Mouse (Mus musculus): Measurements from ENCODE around the gene Gde1. TPM values are rescaled to one million over a fixed set of nuclear protein-coding genes. Genes with fewer than 3 reads are reported as not detected.
A peak's percentile ranks its signal among the peaks of the same experiment; 100 is the strongest.

Gde1 gene
- polyA plus RNA-seq, 1 experiment from 2014 or later: 481 TPM

DNA sequence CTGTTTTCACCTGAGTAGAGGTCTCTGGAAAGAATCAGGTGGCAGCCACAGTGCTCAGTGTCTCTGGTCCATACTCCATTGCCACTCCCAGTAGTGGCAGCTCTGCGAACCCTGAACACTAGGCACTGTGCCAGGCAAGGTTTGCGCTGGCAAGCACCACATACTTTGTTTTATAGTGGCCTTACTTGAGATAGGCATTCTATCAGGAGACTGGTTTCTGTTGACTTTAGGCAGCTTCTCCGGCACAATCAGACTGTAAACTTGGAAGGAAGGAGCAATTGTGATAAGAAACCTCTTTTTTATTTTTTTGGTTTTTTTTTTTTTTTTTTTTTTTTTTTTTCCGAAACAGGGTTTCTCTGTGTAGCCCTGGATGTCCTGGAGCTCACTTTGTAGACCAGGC is 2.4 kb upstream of the Gde1 start:
- peak; percentile 42 for DNase-seq (ENCODE audit: low spot score)

DNA sequence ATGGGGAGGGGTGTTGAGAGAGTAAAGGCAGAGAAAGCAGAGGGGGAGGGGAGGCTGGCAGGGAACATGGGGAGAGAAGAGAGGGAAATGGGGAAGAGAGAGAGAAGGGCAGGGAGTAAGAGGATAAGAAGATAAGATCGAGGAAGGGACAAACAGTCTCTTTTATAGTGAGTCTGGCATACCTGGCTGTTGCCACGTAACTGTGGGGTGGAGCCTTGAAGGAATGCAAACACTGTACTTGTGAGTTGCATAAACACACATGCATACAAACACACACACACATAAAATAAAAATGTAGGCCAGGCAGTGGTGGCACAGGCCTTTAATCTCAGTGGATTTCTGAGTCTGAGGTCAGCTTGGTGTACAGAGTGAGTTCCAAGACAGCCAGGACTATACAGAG is 1.6 kb upstream of the Gde1 start:
- H3K4me1 ChIP-seq (ENCODE audit: insufficient read depth, low read depth, low read length): peaks cover 12% of the 10 kb centered on the region; the same call in 1 of the 2 replicates
- peak overlapping the region; percentile 93 for H3K27ac ChIP-seq (ENCODE audit: low read length)
- peak; percentile 22 for ATAC-seq
- H3K4me3 ChIP-seq (ENCODE audit: low read depth, low read length): no peak overlapping the region
- peak; percentile 66 for DNase-seq (ENCODE audit: low spot score)
- H3K4me2 ChIP-seq (replicated peaks; ENCODE audit: low read depth, low read length): no peak overlapping the region
- H3K9me3 ChIP-seq (ENCODE audit: low read length): no peaks in the 10 kb centered on the region
- TF ChIP-seq CTCF (IDR thresholded peaks at IDR 0.05): no peak
- no peak for TF ChIP-seq EP300 (IDR thresholded peaks at IDR 0.05)
- H3K9ac ChIP-seq (replicated peaks; ENCODE audit: low read depth): no peak overlapping the region
- no peaks in the 10 kb centered on the region for H3K36me3 ChIP-seq (ENCODE audit: insufficient read depth, low read length)
- no peaks in the 10 kb centered on the region for H3K27me3 ChIP-seq (replicated peaks; ENCODE audit: insufficient read depth, low read length)
- 41% methylated on average over 2 of the region's 2 CpGs for WGBS

More for the DNA sequence above, 2.4 kb upstream of the Gde1 start:
- Histone ChIP-seq H3K4me3 (ENCODE audit: low read depth, low read length) (no peak overlapping the region), H3K4me2 (replicated peaks; ENCODE audit: low read depth, low read length) (no peak overlapping the region), H3K36me3 (ENCODE audit: insufficient read depth, low read length) (no peaks in the 10 kb centered on the region), H3K27me3 (replicated peaks; ENCODE audit: insufficient read depth, low read length) (no peaks in the 10 kb centered on the region), H3K27ac (ENCODE audit: low read length) (peak overlapping the region; percentile 64; the same call in 1 of the 2 replicates), H3K9ac (replicated peaks; ENCODE audit: low read depth) (no peak overlapping the region), H3K9me3 (ENCODE audit: low read length) (no peaks in the 10 kb centered on the region), H3K4me1 (ENCODE audit: insufficient read depth, low read depth, low read length) (peaks cover 9% of the 10 kb centered on the region; the same call in 1 of the 2 replicates)
- no peak for ATAC-seq
- 49% methylated on average over 3 of the region's 4 CpGs for WGBS
- TF ChIP-seq EP300 (IDR thresholded peaks at IDR 0.05) (no peak), CTCF (IDR thresholded peaks at IDR 0.05) (no peak)

DNA sequence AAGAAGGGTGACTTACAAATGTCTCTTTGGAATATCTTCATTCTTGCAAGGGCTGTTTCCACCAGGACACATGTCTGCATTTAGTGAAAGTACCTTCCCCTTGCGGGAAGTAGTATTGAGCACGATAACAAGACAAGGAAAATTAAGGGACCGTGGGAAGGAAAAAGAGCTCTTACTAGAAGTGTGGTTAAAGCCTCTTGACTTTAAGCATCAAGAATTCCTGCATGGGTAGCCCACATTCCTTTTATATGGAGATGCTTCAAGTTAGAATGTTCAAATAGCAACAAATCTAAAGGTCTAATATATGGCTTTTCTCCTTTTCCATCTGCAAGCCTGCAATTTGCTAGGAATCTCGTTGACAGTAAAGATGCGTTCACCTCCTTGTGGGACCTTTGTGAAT is 910 bp upstream of the Gde1 start:
- H3K36me3 ChIP-seq (ENCODE audit: insufficient read depth, low read length): no peaks in the 10 kb centered on the region
- TF ChIP-seq EP300 (IDR thresholded peaks at IDR 0.05) (peak; percentile 70), CTCF (IDR thresholded peaks at IDR 0.05) (no peak)
- H3K4me1 ChIP-seq (ENCODE audit: insufficient read depth, low read depth, low read length): peaks cover 14% of the 10 kb centered on the region; the same call in 1 of the 2 replicates
- peak overlapping the region; percentile 93 for H3K27ac ChIP-seq (ENCODE audit: low read length)
- ATAC-seq (no peak), DNase-seq (ENCODE audit: low spot score) (peak; percentile 57)
- no peaks in the 10 kb centered on the region for H3K27me3 ChIP-seq (replicated peaks; ENCODE audit: insufficient read depth, low read length)
- H3K9ac ChIP-seq (replicated peaks; ENCODE audit: low read depth): no peak overlapping the region
- no peak overlapping the region for H3K4me3 ChIP-seq (ENCODE audit: low read depth, low read length)
- WGBS: 62% methylated on average over 5 of the region's 5 CpGs
- H3K4me2 ChIP-seq (replicated peaks; ENCODE audit: low read depth, low read length): peak overlapping the region; percentile 81; the same call in 1 of the 2 replicates
- no peaks in the 10 kb centered on the region for H3K9me3 ChIP-seq (ENCODE audit: low read length)

DNA sequence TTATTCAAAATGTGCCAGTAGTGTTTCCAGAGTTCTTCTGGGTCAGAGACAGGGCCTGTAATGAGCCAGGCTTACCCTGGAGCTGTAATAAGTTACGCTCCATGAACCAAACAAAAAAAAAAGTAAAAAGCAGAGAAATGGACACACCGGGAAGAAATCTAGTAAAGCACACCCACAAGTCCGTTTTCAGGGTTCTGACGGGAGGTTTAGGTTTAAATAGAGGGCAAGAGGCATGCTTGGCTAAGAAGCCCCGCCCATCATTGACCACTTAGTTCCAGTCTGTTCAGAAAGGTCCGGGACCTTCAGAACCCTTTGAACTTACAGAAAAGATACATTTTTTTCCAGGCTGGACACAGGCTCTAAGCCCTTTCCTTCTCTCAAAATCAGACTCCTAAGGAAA is 473 bp upstream of the Gde1 start:
- Histone ChIP-seq H3K36me3 (ENCODE audit: insufficient read depth, low read length) (no peaks in the 10 kb centered on the region), H3K9ac (replicated peaks; ENCODE audit: low read depth) (peak overlapping the region; percentile 82; the same call in 1 of the 2 replicates), H3K9me3 (ENCODE audit: low read length) (no peaks in the 10 kb centered on the region), H3K4me2 (replicated peaks; ENCODE audit: low read depth, low read length) (peak overlapping the region; percentile 81), H3K27me3 (replicated peaks; ENCODE audit: insufficient read depth, low read length) (no peaks in the 10 kb centered on the region), H3K27ac (ENCODE audit: low read length) (peak overlapping the region; percentile 93), H3K4me1 (ENCODE audit: insufficient read depth, low read depth, low read length) (peaks cover 14% of the 10 kb centered on the region; the same call in 1 of the 2 replicates), H3K4me3 (ENCODE audit: low read depth, low read length) (peak overlapping the region; percentile 87)
- DNase-seq (ENCODE audit: low spot score) (peak; percentile 36), ATAC-seq (no peak)
- 29% methylated on average over 6 of the region's 6 CpGs for WGBS
- TF ChIP-seq CTCF (IDR thresholded peaks at IDR 0.05): no peak
- TF ChIP-seq EP300 (IDR thresholded peaks at IDR 0.05): no peak

DNA sequence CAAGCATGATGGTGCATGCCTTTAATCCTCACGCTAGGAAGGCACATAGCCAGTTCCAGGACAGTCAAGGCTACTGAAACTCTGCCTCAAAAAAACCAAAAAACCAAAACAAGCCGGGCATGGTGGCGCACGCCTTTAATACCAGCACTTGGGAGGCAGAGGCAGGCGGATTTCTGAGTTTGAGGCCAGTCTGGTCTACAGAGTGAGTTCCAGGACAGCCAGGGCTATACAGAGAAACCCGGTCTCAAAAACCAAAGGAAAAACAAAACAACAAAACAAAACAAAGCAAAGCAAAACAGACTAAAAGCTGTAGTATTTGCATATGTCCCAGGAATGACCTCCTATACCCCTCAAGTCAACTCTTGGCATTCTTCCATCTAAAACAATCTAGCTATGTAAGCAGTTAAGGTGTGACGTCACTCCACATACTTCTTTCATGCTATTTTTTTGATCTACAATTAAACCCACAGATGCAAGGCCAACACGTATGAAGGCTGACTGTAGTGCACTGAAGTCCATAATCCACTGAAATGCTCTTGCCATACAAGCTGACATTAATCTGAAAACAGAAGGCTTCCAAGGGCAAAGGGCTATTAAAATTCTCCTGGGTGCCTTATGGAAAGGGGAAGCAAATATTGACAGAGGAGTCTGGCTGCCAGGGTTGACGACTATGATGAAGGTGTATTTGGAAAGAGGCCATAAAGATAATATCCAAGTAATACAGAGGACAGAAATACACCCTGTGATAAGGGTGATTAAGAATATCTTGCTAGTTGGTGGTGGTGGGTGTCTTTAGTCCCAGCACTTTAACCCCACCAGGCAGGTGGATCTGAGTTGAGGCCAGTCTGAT is 1.4 kb downstream of the Gde1 start:
- Histone ChIP-seq H3K36me3 (ENCODE audit: insufficient read depth, low read length) (no peaks in the 10 kb centered on the region), H3K4me3 (ENCODE audit: low read depth, low read length) (peak overlapping the region; percentile 87), H3K4me2 (replicated peaks; ENCODE audit: low read depth, low read length) (peak overlapping the region; percentile 81), H3K9ac (replicated peaks; ENCODE audit: low read depth) (peak overlapping the region; percentile 20), H3K9me3 (ENCODE audit: low read length) (no peaks in the 10 kb centered on the region), H3K27me3 (replicated peaks; ENCODE audit: insufficient read depth, low read length) (no peaks in the 10 kb centered on the region), H3K4me1 (ENCODE audit: insufficient read depth, low read depth, low read length) (peaks cover 14% of the 10 kb centered on the region; the same call in 1 of the 2 replicates), H3K27ac (ENCODE audit: low read length) (peak overlapping the region; percentile 93)
- TF ChIP-seq CTCF (IDR thresholded peaks at IDR 0.05) (no peak), EP300 (IDR thresholded peaks at IDR 0.05) (peak; percentile 79)
- peak; percentile 91 for DNase-seq (ENCODE audit: low spot score)
- WGBS: 58% methylated on average over 9 of the region's 9 CpGs
- peak; percentile 21; the same call in 1 of the 2 replicates for ATAC-seq

DNA sequence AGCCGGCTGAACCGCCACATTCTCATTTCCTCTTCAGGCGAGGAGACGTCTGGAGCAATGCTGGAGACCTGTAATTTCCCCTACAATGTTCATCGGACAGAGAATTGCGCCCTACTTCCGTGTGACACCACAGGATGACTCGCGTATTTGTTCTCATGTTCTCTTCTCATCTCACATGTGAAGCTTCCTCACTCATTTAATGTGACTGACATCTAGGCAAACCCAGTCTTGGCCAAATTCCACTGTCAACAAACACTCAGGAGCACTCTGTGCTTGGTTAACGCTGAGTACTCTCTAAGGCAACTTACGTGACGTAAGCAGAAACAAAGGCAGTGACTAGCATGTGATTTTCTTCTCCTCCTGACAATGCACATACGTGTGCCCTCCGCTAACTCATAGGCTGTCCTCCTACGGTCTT is 2.4 kb downstream of the Gde1 start:
- 51% methylated on average over 15 of the region's 15 CpGs for WGBS
- H3K27ac ChIP-seq (ENCODE audit: low read length): peak overlapping the region; percentile 93
- DNase-seq (ENCODE audit: low spot score): peak; percentile 92

More for the DNA sequence above, 2.4 kb downstream of the Gde1 start:
- Histone ChIP-seq H3K36me3 (ENCODE audit: insufficient read depth, low read length) (peaks cover 3% of the 10 kb centered on the region; the same call in 1 of the 2 replicates), H3K27me3 (replicated peaks; ENCODE audit: insufficient read depth, low read length) (no peaks in the 10 kb centered on the region), H3K4me2 (replicated peaks; ENCODE audit: low read depth, low read length) (peak overlapping the region; percentile 81), H3K9me3 (ENCODE audit: low read length) (no peaks in the 10 kb centered on the region), H3K9ac (replicated peaks; ENCODE audit: low read depth) (no peak overlapping the region), H3K4me1 (ENCODE audit: insufficient read depth, low read depth, low read length) (peaks cover 18% of the 10 kb centered on the region; the same call in 1 of the 2 replicates), H3K4me3 (ENCODE audit: low read depth, low read length) (no peak overlapping the region; the same call in 1 of the 2 replicates)
- TF ChIP-seq CTCF (IDR thresholded peaks at IDR 0.05): no peak
- peak; percentile 98 for TF ChIP-seq EP300 (IDR thresholded peaks at IDR 0.05)
- peak; percentile 59 for ATAC-seq

Measured in lung, postnatal 0 days (tissue).